In genomic region chr4:135273307-135273682, GRCm38 (mm10) we compare ENCODE assay signal across 8 mouse cellular contexts. TPM values are rescaled to one million over a fixed set of nuclear protein-coding genes. Genes with fewer than 3 reads are reported as not detected.
DNase-seq lines count a peak whose midpoint lies in the region; ATAC-seq and TF ChIP-seq lines count a peak whose summit lies in the region.

No protein-coding gene starts in this region.

- H3K27ac ChIP-seq in hindbrain, embryonic 13.5 days, result 0 out of 2 replicates have a peak overlapping the region, but pooled peaks have one; percentile 23
- H3K27ac ChIP-seq in limb, embryonic 15.5 days, result peak overlapping the region; percentile 81

- peak overlapping the region; percentile 81 for H3K4me3 ChIP-seq in hindbrain, embryonic 13.5 days
- peak overlapping the region; percentile 92 for H3K4me3 ChIP-seq in limb, embryonic 15.5 days
- H3K4me3 ChIP-seq in myocyte, result peak overlapping the region; percentile 100

- peak; percentile 32 for DNase-seq in ES-CJ7 (ENCODE audit: low read depth, low spot score)
- no peak for DNase-seq in layer of hippocampus, postnatal 14 days (ENCODE audit: low spot score in 2 of 2)
- no peak for DNase-seq in gastrocnemius, postnatal 14 days
- no peak for DNase-seq in frontal cortex, postnatal 10 days (ENCODE audit: low spot score in 2 of 2)

- peaks cover 23% of the 10 kb centered on the region for H3K27me3 ChIP-seq in hindbrain, embryonic 13.5 days
- H3K27me3 ChIP-seq in limb, embryonic 15.5 days, result peaks cover 6% of the 10 kb centered on the region; the same call in 1 of the 2 replicates
- no peaks in the 10 kb centered on the region for H3K27me3 ChIP-seq in myocyte (ENCODE audit: control insufficient read depth, insufficient read depth, insufficient read length)

- no peak overlapping the region for H3K9ac ChIP-seq in hindbrain, embryonic 13.5 days
- H3K9ac ChIP-seq in limb, embryonic 15.5 days, result peak overlapping the region; percentile 39; the same call in 1 of the 2 replicates

- H3K9me3 ChIP-seq in hindbrain, embryonic 13.5 days, result no peaks in the 10 kb centered on the region
- H3K9me3 ChIP-seq in limb, embryonic 15.5 days, result no peaks in the 10 kb centered on the region

- no peak for TF ChIP-seq POLR2A in myocyte (IDR thresholded peaks at IDR 0.05; ENCODE audit: insufficient read length, low read depth)

- H3K4me2 ChIP-seq in hindbrain, embryonic 13.5 days, result peak overlapping the region; percentile 80
- peak overlapping the region; percentile 64 for H3K4me2 ChIP-seq in limb, embryonic 15.5 days
- H3K4me2 ChIP-seq in myocyte (ENCODE audit: low read depth), result peak overlapping the region; percentile 94

- peaks cover 44% of the 10 kb centered on the region for H3K4me1 ChIP-seq in hindbrain, embryonic 13.5 days (replicated peaks)
- H3K4me1 ChIP-seq in limb, embryonic 15.5 days, result peaks cover 37% of the 10 kb centered on the region

- intact Hi-C loops in gastrocnemius, postnatal 14 days (cut with DNase I; ENCODE audit: low total_unique reads), result loop anchor here (5.0 kb wide), 2 partner anchors 34 to 46 kb away; no protein-coding TSS in a partner anchor

- H3K79me2 ChIP-seq in myocyte (ENCODE audit: control insufficient read depth, insufficient read depth), result peaks cover 38% of the 10 kb centered on the region

- no peak overlapping the region for H3ac ChIP-seq in myocyte (ENCODE audit: control insufficient read depth, insufficient read length)

- WGBS in hindbrain, embryonic 13.5 days, result 4% methylated on average over 17 of the region's 17 CpGs
- WGBS in limb, embryonic 15.5 days, result 2% methylated on average over 17 of the region's 17 CpGs

- no peaks in the 10 kb centered on the region for H3K36me3 ChIP-seq in hindbrain, embryonic 13.5 days
- no peaks in the 10 kb centered on the region for H3K36me3 ChIP-seq in limb, embryonic 15.5 days
- H3K36me3 ChIP-seq in myocyte (ENCODE audit: control insufficient read depth, insufficient read depth), result peaks cover 20% of the 10 kb centered on the region

- peak; percentile 5 for ATAC-seq in CD4-positive, CD25-positive, alpha-beta regulatory T cell, adult 4 months
- no peak for ATAC-seq in hindbrain, embryonic 13.5 days (ENCODE audit: low FRiP score)
- ATAC-seq in limb, embryonic 15.5 days (ENCODE audit: insufficient number of reproducible peaks, low FRiP score, low TSS enrichment, low read depth), result no peak

TF ChIP-seq in myocyte, 11 proteins besides CTCF, POLR2A, EP300 and RAD21:
- TF ChIP-seq TCF3 (IDR thresholded peaks at IDR 0.05; ENCODE audit: insufficient read length, low read depth), result no peak
- TF ChIP-seq TCF12 (IDR thresholded peaks at IDR 0.05; ENCODE audit: insufficient read depth, poor library complexity, severe bottlenecking), result no peak
- TF ChIP-seq MAX (IDR thresholded peaks at IDR 0.05; ENCODE audit: low read depth), result no peak
- TF ChIP-seq REST (IDR thresholded peaks at IDR 0.05; ENCODE audit: insufficient read depth, insufficient read length), result no peak
- no peak for TF ChIP-seq USF1 (IDR thresholded peaks at IDR 0.05; ENCODE audit: low read depth)
- TF ChIP-seq MYOD1 (IDR thresholded peaks at IDR 0.05; ENCODE audit: control insufficient read depth in 1 of 3, insufficient read length in 2 of 3, low read depth in 2 of 3), result no peak
- no peak for TF ChIP-seq POLR2AphosphoS2 (IDR thresholded peaks at IDR 0.05; ENCODE audit: insufficient read length, low read depth)
- no peak for TF ChIP-seq E2F4 (IDR thresholded peaks at IDR 0.05; ENCODE audit: insufficient read depth)
- TF ChIP-seq MYOG (IDR thresholded peaks at IDR 0.05; ENCODE audit: control insufficient read depth in 1 of 3, insufficient read depth in 1 of 3, insufficient read length in 2 of 3, low read depth in 2 of 3), result no peak
- TF ChIP-seq CEBPB (IDR thresholded peaks at IDR 0.05; ENCODE audit: insufficient read depth, poor library complexity, severe bottlenecking), result no peak
- no peak for TF ChIP-seq SRF (IDR thresholded peaks at IDR 0.05; ENCODE audit: control insufficient read depth, insufficient read length, low read depth)

RNA-seq across cellular contexts. Expression of gene Clic4, which starts 0.7 kb away (rescaled TPM):
- 1 to 10 TPM; 7.0 to 8.0 TPM for polyA plus RNA-seq in CD4-positive, CD25-positive, alpha-beta regulatory T cell, adult 4 months (2017; shearing (Covaris generic))
- 83.5 and 84.7 TPM in 2 replicates for polyA plus RNA-seq in hindbrain, embryonic 13.5 days (2015; fragmentation: Nextera tagmentation; extraction: Ambion mirVana)
- 117 and 133 TPM in 2 replicates for polyA plus RNA-seq in limb, embryonic 15.5 days (2015; fragmentation: Nextera tagmentation; extraction: Ambion mirVana)
- 250 TPM for polyA plus RNA-seq in myocyte (2012; fragmentation: generic; extraction: Trizol)
- total RNA-seq in layer of hippocampus, postnatal 14 days (2021), result 10 to 100 TPM; 37.8 to 40.9 TPM
- total RNA-seq in gastrocnemius, postnatal 14 days (2021), result 10 to 100 TPM; 41.0 to 50.9 TPM
